Mouse (Mus musculus): ENCODE measurements around the gene Ehd3.
"Not testable (repeated sequence)": the region's sequence is repeated elsewhere in the genome, so short reads cannot be mapped to it uniquely, and the experiment has no call there.

Gene Ehd3

DNA sequence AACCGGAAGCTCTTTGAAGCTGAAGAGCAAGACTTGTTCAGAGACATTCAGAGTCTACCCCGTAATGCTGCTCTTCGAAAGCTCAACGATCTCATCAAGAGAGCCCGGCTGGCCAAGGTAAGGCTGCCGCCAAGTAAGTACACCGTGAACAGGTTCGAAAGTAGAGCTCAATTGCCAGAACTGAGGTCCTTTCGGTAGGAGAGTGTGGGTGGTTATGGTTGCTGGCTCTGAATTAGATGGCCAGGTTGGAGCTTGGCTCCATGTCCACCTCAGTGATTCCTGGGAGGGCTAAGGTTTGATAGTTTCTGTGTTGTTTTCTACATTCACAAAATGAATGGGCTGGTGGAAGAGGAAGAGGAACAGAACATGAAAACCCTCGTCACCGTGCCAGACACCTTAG, 23.5 kb downstream of the Ehd3 start:
- no peak for DNase-seq

GRCm38 (mm10) chr17:73830511-73830910, 26.6 kb downstream of the Ehd3 start:
- DNase-seq: no peak

- DNase-seq: no peak
Measured at GRCm38 (mm10) chr17:73831427-73831826, 27.5 kb downstream of the Ehd3 start.

- DNase-seq: no peak
Measured at GRCm38 (mm10) chr17:73832901-73833300, 29.0 kb downstream of the Ehd3 start.

DNA sequence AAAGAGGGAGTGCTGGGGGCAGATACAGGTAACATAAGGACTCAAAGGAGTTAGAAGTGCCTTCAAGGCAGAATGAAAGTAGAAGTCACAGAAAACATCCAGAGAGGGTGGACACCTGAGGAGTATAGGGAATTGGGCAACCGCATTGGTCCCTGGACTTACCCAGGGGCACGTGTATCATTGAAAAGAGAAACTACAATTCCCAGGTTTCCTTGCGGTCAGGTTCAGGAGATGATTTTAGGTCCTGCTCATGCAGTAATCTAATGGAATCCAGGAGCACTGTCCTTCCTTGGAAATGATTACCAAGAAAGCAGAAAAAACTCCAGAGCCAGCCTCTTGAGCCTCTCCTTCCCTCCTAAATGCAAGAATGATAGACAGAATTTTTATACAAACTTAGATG, 29.5 kb downstream of the Ehd3 start:
- no peak for DNase-seq

DNA sequence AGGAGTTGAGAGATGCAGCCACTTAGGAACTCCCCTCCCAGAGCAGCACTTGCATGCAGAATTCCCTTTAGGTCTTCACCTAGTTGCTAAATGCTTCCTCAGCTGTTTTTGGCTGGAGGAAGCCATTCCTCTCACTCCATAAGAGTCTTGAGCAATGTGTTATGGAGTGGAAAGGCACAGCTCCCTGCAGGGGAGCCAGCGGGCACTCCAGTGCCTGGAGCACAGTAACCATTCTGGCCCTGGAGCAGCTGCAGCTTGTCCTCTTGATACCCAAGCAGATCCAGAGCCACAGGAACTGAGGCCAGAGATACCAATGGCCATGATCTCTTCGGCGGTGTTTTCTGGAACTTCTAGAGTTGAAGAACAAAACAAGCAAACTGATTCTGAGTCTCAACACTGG, 32.7 kb downstream of the Ehd3 start:
- peak; percentile 19 for DNase-seq

DNA sequence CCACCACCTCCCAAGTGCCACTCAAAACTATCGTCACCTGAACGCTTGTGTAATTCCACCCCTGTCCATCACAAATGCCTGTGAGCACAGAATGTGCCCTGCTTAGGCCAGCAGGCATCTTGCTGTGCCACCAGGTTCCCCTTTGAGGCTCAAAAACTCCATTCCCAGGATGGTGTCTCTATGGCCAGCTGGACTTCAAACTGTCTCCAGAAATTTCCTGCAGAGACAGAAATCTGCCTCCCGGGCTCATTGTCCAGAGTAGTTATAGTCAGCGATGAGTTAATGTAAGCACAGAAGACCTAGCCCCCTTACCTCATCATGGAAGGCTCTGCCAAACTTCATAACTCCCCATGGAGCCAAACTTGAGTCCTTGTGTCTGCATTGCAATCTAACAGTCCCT, 33.3 kb downstream of the Ehd3 start:
- DNase-seq: no peak

DNA sequence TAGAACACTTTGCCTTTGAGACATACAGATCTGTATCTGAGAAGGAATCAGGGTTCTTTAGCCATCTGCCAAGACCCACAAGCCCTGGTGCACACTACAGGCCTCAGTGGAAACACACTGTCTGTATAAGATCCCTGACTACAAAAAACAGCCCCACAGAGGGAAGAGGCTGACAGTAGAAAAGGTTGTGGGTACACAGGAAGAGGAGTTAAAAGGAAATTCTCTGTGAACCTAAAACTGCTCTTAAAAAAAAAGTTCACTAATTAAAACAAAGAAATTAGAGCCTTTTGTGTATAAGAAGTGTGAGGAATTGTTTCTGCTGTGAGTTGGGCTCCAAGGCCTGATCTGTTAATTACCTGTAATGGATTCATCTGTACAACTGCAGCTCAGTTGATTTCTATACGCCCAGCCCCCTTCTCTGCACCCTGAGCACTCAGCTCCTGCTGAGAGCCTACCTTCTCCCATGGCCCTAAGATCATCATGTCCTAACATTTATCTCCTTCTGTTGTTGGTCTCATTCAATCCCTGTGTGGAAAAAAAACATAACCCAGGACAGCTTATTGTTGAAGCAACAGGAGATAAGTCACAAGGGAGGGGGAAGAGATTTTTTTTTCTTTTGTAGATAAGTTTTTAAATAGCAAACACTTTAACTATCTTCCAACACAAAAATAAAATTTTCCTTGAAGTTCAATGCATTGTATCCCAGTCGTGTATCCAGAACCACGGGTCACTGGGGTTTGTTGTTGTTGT, 35.3 kb downstream of the Ehd3 start:
- DNase-seq: no peak

GRCm38 (mm10) chr17:73839876-73840275, 35.9 kb downstream of the Ehd3 start:
- DNase-seq: not testable (repeated sequence)

DNA sequence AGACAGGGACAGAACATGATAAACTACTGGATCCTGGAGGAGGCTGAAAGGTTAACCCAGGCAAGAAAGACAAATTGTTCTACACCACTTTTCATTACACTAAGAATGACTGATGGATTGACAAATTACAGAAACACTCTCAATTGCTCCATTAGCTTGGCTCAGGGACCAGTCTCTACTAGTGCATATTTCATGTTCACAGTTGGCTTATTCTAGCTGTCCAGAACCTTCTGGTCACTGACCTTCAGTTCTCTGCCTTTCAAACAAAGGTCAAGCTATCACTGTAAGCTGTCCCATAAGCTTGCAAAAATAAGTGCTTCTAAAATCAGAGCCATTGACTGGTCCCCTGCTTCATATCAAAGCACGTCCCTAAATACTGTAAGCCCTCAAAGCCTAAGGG, 39.0 kb downstream of the Ehd3 start:
- no peak for DNase-seq

DNA sequence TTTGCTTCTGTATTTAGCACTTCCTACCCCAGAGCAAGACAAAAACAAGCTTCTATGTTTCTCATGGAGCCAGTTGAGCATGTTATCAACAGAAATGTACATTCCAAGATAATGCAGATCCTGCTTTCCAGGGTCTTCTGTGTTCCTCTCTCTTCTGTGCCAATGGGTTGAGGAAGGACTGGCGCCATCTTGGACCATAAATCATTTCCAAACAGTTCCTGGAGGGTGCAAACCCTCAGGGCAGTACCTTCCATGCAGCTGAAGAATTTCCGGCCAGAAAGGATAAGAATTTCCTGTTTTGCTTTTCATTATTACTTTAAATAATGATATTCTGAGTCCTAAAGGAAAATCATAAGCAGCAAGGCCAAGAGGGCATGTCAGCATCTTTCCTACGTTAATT, 41.7 kb downstream of the Ehd3 start:
- no peak for DNase-seq

GRCm38 (mm10) chr17:73847399-73847798, 43.5 kb downstream of the Ehd3 start:
- DNase-seq: no peak

GRCm38 (mm10) chr17:73853041-73853440, 49.1 kb downstream of the Ehd3 start:
- DNase-seq: no peak

DNA sequence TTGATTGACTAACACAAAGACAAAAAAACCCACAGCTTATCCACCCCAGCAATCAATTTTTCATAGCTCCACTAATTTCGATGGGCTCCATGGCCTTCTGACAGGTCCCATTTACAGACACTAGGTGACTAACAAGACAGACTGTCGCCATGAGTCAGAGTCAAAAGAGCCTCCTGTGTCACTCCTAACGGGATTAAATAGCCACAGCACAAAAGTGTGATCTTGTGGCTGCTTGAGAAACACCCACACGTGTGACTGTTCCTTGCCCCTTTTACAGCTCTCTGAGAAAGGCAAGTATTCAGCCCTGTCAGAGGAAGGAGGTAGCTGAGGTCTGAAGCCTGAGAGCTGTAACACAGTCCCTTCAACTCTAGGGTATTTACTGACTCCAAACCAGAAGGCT, 49.8 kb downstream of the Ehd3 start:
- no peak for DNase-seq

- DNase-seq: no peak
Measured at GRCm38 (mm10) chr17:73869008-73869685, 65.2 kb downstream of the Ehd3 start.

DNA sequence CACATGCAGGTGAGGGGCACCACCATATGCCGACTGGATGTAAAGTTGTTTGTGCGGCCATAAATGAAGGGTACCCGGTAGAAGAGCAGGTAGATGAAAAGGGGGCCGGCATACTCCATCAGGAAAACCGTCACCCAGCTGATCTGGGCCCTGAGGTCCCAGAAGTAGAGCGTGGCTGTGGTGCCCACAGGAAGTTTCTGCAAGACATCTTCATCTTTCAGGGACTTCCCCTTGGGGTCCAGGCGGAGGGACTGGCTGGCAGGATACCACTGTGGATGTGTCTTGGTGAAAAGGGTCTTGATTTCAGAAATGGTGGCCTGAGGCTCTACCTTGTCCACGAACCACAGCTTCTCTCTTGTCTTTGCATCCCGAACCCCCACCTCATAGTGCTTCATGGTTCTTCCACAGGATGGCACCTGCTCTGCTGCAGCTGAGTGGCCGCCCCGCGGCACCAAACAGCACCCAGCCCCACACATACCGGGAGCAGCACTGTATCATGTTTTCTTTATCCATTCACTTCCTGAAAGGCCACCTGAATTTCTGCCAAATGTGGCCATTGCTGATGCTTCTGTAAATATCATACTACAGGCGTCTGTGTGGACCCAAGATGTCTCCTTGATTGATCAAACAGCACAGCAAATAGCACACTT, 67.1 kb downstream of the Ehd3 start:
- DNase-seq: no peak

GRCm38 (mm10) chr17:73875268-73875667, 71.3 kb downstream of the Ehd3 start:
- no peak for DNase-seq

GRCm38 (mm10) chr17:73875674-73876073, 71.7 kb downstream of the Ehd3 start:
- DNase-seq: no peak

GRCm38 (mm10) chr17:73879262-73879916, 75.5 kb downstream of the Ehd3 start:
- DNase-seq: no peak

DNA sequence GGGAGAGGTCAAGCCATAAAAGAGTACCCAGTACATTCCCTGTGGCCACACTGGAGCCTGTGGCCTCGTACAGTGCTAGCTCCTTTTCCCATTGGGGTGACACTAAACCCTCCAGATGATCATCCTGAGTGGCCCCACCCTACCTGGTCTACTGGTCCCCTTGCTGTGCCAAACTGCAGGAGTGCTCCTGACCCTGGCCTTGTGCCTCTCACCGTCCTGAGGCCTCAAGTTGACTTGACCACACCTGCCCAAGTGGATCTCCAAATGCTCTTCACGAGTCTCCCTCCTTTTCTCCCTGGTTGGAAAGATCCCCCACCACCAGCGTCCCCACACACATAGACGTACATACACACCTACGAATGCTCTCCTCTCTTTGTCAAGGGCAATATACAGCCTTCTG, 76.4 kb downstream of the Ehd3 start:
- DNase-seq: no peak

- DNase-seq: no peak
Measured at GRCm38 (mm10) chr17:73881295-73881694, 77.4 kb downstream of the Ehd3 start.

Data from lung, postnatal 14 days (tissue).